Mouse (Mus musculus): ENCODE data around the gene Crip1. TPM values are rescaled to one million over a fixed set of nuclear protein-coding genes. Genes with fewer than 3 reads are reported as not detected.

Crip1 gene
- total RNA-seq, 1 experiment: 173 TPM

- DNase-seq (ENCODE audit: low read depth, low spot score): no peak
- no peak overlapping the region for H3K9ac ChIP-seq (ENCODE audit: insufficient read depth, low read depth, low read length, poor library complexity, severe bottlenecking)
- no peak overlapping the region for H3K4me3 ChIP-seq (ENCODE audit: insufficient read depth in 1 of 2, low read depth in 1 of 2, low read length in 2 of 2, poor library complexity in 1 of 2, severe bottlenecking in 1 of 2)
- peaks cover 4 to 39% of the 10 kb centered on the region in 2 experiments for H3K4me1 ChIP-seq (ENCODE audit: control insufficient read depth in 2 of 2, insufficient read depth in 2 of 2, low read length in 2 of 2, poor library complexity in 1 of 2)
- H3K36me3 ChIP-seq (ENCODE audit: control insufficient read depth, insufficient read depth, low read length, poor library complexity, severe bottlenecking): peaks cover 10% of the 10 kb centered on the region; the same call in 1 of the 2 replicates
- in situ Hi-C loops (cut with MboI; ENCODE audit: low sequenced_read_pairs in 2 of 2, unreplicated experiment in 2 of 2): no loop called here
- H3K9me3 ChIP-seq (ENCODE audit: control insufficient read depth, insufficient read depth, low read depth, low read length): no peaks in the 10 kb centered on the region
- TF ChIP-seq ZC3H11A (IDR thresholded peaks at IDR 0.05; ENCODE audit: borderline replicate concordance, low read depth, low read length): no peak
- no peak for TF ChIP-seq ZNF384 (IDR thresholded peaks at IDR 0.05; ENCODE audit: low read depth, low read length)
- H3K27ac ChIP-seq (ENCODE audit: insufficient read depth, low read depth, low read length, poor library complexity, severe bottlenecking): no peak overlapping the region
Measured at GRCm38 (mm10) chr12:113152991-113153525, 6.9 kb downstream of the Crip1 start.

- Histone ChIP-seq H3K4me3 (ENCODE audit: insufficient read depth in 1 of 2, low read depth in 1 of 2, low read length in 2 of 2, poor library complexity in 1 of 2, severe bottlenecking in 1 of 2) (no peak overlapping the region), H3K9ac (ENCODE audit: insufficient read depth, low read depth, low read length, poor library complexity, severe bottlenecking) (no peak overlapping the region), H3K4me1 (ENCODE audit: control insufficient read depth in 2 of 2, insufficient read depth in 2 of 2, low read length in 2 of 2, poor library complexity in 1 of 2) (peaks cover 2 to 32% of the 10 kb centered on the region in 2 experiments), H3K9me3 (ENCODE audit: control insufficient read depth, insufficient read depth, low read depth, low read length) (no peaks in the 10 kb centered on the region), H3K36me3 (ENCODE audit: control insufficient read depth, insufficient read depth, low read length, poor library complexity, severe bottlenecking) (peaks cover 12% of the 10 kb centered on the region; the same call in 1 of the 2 replicates), H3K27ac (ENCODE audit: insufficient read depth, low read depth, low read length, poor library complexity, severe bottlenecking) (no peak overlapping the region)
- TF ChIP-seq ZC3H11A (IDR thresholded peaks at IDR 0.05; ENCODE audit: borderline replicate concordance, low read depth, low read length) (no peak), HCFC1 (IDR thresholded peaks at IDR 0.05; ENCODE audit: borderline replicate concordance, insufficient read depth, low read length) (no peak), MAFK (IDR thresholded peaks at IDR 0.05; ENCODE audit: insufficient read depth, low read depth, low read length) (no peak), ZNF384 (IDR thresholded peaks at IDR 0.05; ENCODE audit: low read depth, low read length) (no peak), CHD2 (IDR thresholded peaks at IDR 0.05; ENCODE audit: low read depth, low read length) (no peak)
- in situ Hi-C loops (cut with MboI; ENCODE audit: low sequenced_read_pairs in 2 of 2, unreplicated experiment in 2 of 2): no loop called here
- DNase-seq (ENCODE audit: low read depth, low spot score): no peak
Measured at GRCm38 (mm10) chr12:113153971-113154370, 7.9 kb downstream of the Crip1 start.

- H3K27ac ChIP-seq (ENCODE audit: insufficient read depth, low read depth, low read length, poor library complexity, severe bottlenecking): no peak overlapping the region; the same call in 1 of the 2 replicates
- H3K9ac ChIP-seq (ENCODE audit: insufficient read depth, low read depth, low read length, poor library complexity, severe bottlenecking): peak overlapping the region; percentile 23; the same call in 1 of the 2 replicates
Measured at GRCm38 (mm10) chr12:113154747-113155075, 8.6 kb downstream of the Crip1 start.

GRCm38 (mm10) chr12:113155076-113155771 lies 9.1 kb downstream of the Crip1 start:
- H3K4me3 ChIP-seq (ENCODE audit: insufficient read depth in 1 of 2, low read depth in 1 of 2, low read length in 2 of 2, poor library complexity in 1 of 2, severe bottlenecking in 1 of 2): peak overlapping the region; percentile 40 to 58
- DNase-seq (ENCODE audit: low read depth, low spot score): no peak
- H3K36me3 ChIP-seq (ENCODE audit: control insufficient read depth, insufficient read depth, low read length, poor library complexity, severe bottlenecking): peaks cover 12% of the 10 kb centered on the region; the same call in 1 of the 2 replicates
- peak overlapping the region; percentile 74 for H3K27ac ChIP-seq (ENCODE audit: insufficient read depth, low read depth, low read length, poor library complexity, severe bottlenecking)
- in situ Hi-C loops (cut with MboI; ENCODE audit: low sequenced_read_pairs in 2 of 2, unreplicated experiment in 2 of 2): no loop called here
- H3K9me3 ChIP-seq (ENCODE audit: control insufficient read depth, insufficient read depth, low read depth, low read length): no peaks in the 10 kb centered on the region
- H3K4me1 ChIP-seq (ENCODE audit: control insufficient read depth in 2 of 2, insufficient read depth in 2 of 2, low read length in 2 of 2, poor library complexity in 1 of 2): peaks cover 0 to 26% of the 10 kb centered on the region in 2 experiments; a peak in 3 of 4 replicates
- H3K9ac ChIP-seq (ENCODE audit: insufficient read depth, low read depth, low read length, poor library complexity, severe bottlenecking): peak overlapping the region; percentile 60
- no peak for TF ChIP-seq MAFK (IDR thresholded peaks at IDR 0.05; ENCODE audit: insufficient read depth, low read depth, low read length)
- no peak for TF ChIP-seq ZC3H11A (IDR thresholded peaks at IDR 0.05; ENCODE audit: borderline replicate concordance, low read depth, low read length)
- TF ChIP-seq ZNF384 (IDR thresholded peaks at IDR 0.05; ENCODE audit: low read depth, low read length): no peak
- no peak for TF ChIP-seq HCFC1 (IDR thresholded peaks at IDR 0.05; ENCODE audit: borderline replicate concordance, insufficient read depth, low read length)
- TF ChIP-seq CHD2 (IDR thresholded peaks at IDR 0.05; ENCODE audit: low read depth, low read length): no peak

More at GRCm38 (mm10) chr12:113154747-113155075, 8.6 kb downstream of the Crip1 start:
- peaks cover 12% of the 10 kb centered on the region; the same call in 1 of the 2 replicates for H3K36me3 ChIP-seq (ENCODE audit: control insufficient read depth, insufficient read depth, low read length, poor library complexity, severe bottlenecking)
- H3K4me3 ChIP-seq (ENCODE audit: insufficient read depth in 1 of 2, low read depth in 1 of 2, low read length in 2 of 2, poor library complexity in 1 of 2, severe bottlenecking in 1 of 2): peak overlapping the region; percentile 40 to 58; a peak in 2 of 4 replicates
- TF ChIP-seq HCFC1 (IDR thresholded peaks at IDR 0.05; ENCODE audit: borderline replicate concordance, insufficient read depth, low read length): no peak
- no peak for TF ChIP-seq CHD2 (IDR thresholded peaks at IDR 0.05; ENCODE audit: low read depth, low read length)
- no peak for TF ChIP-seq ZC3H11A (IDR thresholded peaks at IDR 0.05; ENCODE audit: borderline replicate concordance, low read depth, low read length)
- no peak for TF ChIP-seq ZNF384 (IDR thresholded peaks at IDR 0.05; ENCODE audit: low read depth, low read length)
- no peak for TF ChIP-seq MAFK (IDR thresholded peaks at IDR 0.05; ENCODE audit: insufficient read depth, low read depth, low read length)
- H3K4me1 ChIP-seq (ENCODE audit: control insufficient read depth in 2 of 2, insufficient read depth in 2 of 2, low read length in 2 of 2, poor library complexity in 1 of 2): peaks cover 0 to 29% of the 10 kb centered on the region in 2 experiments; a peak in 3 of 4 replicates
- DNase-seq (ENCODE audit: low read depth, low spot score): no peak
- H3K9me3 ChIP-seq (ENCODE audit: control insufficient read depth, insufficient read depth, low read depth, low read length): no peaks in the 10 kb centered on the region
- in situ Hi-C loops (cut with MboI; ENCODE audit: low sequenced_read_pairs in 2 of 2, unreplicated experiment in 2 of 2): no loop called here

All from ES-E14 (cell line).